Mouse (Mus musculus): Measurements from ENCODE around the gene Rsg1.

- TF ChIP-seq CTCF (IDR thresholded peaks at IDR 0.05) (peak; percentile 22; the same call in 1 of the 2 replicates), POLR2A (IDR thresholded peaks at IDR 0.05; ENCODE audit: insufficient read depth, low read depth, low read length) (no peak), EP300 (IDR thresholded peaks at IDR 0.05; ENCODE audit: insufficient read depth, low read depth, low read length) (no peak)
Observed at GRCm38 (mm10) chr4:141269080-141269479, 55.3 kb downstream of the Rsg1 start.

Measured in heart, adult 2 months (tissue).